Mouse (Mus musculus): ENCODE measurements around the gene Slc39a11. TPM values are rescaled to one million over a fixed set of nuclear protein-coding genes. Genes with fewer than 3 reads are reported as not detected.

Slc39a11 gene
- polyA plus RNA-seq, 1 experiment = 32.4 TPM

DNA sequence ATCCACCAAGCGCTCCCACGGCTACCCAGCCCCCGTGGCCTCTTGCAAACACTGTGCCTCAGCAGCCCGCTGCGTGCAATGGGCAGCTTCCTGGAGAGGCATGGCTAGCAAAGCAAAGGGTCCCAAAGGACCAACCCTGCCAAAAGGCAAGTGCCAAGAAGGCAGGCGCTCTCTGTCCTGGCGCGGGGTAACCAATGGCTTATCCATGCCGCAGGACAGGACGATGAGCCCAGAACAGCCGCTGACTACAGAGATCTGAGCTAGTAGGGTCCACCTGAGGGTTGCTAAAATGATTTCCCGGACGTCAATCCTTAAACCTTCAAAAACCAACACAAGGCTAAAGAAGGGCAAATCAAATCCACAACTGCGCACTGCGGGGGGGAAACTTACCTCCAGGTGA, 449.0 kb downstream of the Slc39a11 start:
- Histone ChIP-seq H3K4me3 (ENCODE audit: low read depth, low read length) (peak overlapping the region; percentile 70), H3K27ac (ENCODE audit: insufficient read depth, low read depth, low read length) (no peak overlapping the region), H3K4me1 (ENCODE audit: control insufficient read depth, insufficient read depth, insufficient read length, low read length) (peaks cover 12% of the 10 kb centered on the region), H3K36me3 (ENCODE audit: control insufficient read depth, insufficient read depth, low read length) (no peaks in the 10 kb centered on the region), H3K27me3 (ENCODE audit: control insufficient read depth, insufficient read depth, low read length) (no peaks in the 10 kb centered on the region)
- 10% methylated on average over 15 of the region's 15 CpGs for WGBS
- no peak for TF ChIP-seq POLR2A (IDR thresholded peaks at IDR 0.05; ENCODE audit: low read depth, low read length)
- TF ChIP-seq CTCF (IDR thresholded peaks at IDR 0.05; ENCODE audit: extremely low read depth, insufficient read length, insufficient replicate concordance, low read depth, low read length) = no peak

DNA sequence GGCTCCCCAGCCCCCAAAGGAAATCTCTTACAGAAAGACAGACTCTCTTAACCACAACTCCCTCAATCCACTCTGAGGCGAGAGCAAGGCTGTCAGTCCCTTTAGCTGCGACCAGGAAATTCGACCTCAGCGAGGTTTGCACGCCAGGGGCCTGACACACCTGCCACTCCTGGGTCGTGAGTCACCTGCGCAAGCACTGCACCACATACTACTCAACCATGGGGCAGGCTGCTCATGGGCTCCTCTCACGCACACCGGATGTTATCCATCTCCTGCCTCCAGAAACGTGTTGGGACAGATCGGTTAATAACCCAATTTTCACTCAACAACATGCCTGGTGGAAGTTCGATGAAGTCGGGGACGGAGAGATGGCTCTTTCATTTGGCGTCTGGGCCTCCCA, 451.3 kb downstream of the Slc39a11 start:
- peaks cover 12% of the 10 kb centered on the region for H3K4me1 ChIP-seq (ENCODE audit: control insufficient read depth, insufficient read depth, insufficient read length, low read length)
- H3K27ac ChIP-seq (ENCODE audit: insufficient read depth, low read depth, low read length) = peak overlapping the region; percentile 14; the same call in 1 of the 2 replicates
- TF ChIP-seq POLR2A (IDR thresholded peaks at IDR 0.05; ENCODE audit: low read depth, low read length) (0 out of 2 replicates have a peak, but pooled peaks have one; percentile 24), CTCF (IDR thresholded peaks at IDR 0.05; ENCODE audit: extremely low read depth, insufficient read length, insufficient replicate concordance, low read depth, low read length) (no peak)
- H3K36me3 ChIP-seq (ENCODE audit: control insufficient read depth, insufficient read depth, low read length) = no peaks in the 10 kb centered on the region
- no peaks in the 10 kb centered on the region for H3K27me3 ChIP-seq (ENCODE audit: control insufficient read depth, insufficient read depth, low read length)
- 31% methylated on average over 15 of the region's 15 CpGs for WGBS
- peak overlapping the region; percentile 21 for H3K4me3 ChIP-seq (ENCODE audit: low read depth, low read length)

DNA sequence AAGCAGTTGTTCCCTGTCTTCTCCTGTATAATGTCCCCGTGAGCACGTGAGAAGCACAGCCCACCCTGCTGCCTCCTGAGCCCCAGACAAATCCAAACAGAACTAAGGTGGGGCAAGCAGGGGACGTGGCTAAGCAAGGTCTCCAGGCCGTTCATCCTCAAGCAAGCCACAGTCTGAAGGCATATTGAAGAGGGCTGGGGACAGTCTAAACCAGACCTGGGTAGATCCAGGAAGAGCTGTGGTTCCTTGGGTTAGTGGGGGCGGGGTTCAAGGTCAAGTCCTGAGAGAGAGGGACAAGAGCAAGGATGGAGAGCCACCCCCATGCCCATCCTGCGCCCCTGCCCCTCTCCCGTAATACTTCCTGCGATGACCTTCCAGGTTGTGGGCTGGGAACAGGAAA, 452.3 kb downstream of the Slc39a11 start:
- no peak overlapping the region for H3K4me3 ChIP-seq (ENCODE audit: low read depth, low read length)
- TF ChIP-seq CTCF (IDR thresholded peaks at IDR 0.05; ENCODE audit: extremely low read depth, insufficient read length, insufficient replicate concordance, low read depth, low read length) = no peak
- H3K36me3 ChIP-seq (ENCODE audit: control insufficient read depth, insufficient read depth, low read length) = no peaks in the 10 kb centered on the region
- no peaks in the 10 kb centered on the region for H3K27me3 ChIP-seq (ENCODE audit: control insufficient read depth, insufficient read depth, low read length)
- H3K27ac ChIP-seq (ENCODE audit: insufficient read depth, low read depth, low read length) = no peak overlapping the region
- WGBS = 68% methylated on average over 8 of the region's 8 CpGs
- H3K4me1 ChIP-seq (ENCODE audit: control insufficient read depth, insufficient read depth, insufficient read length, low read length) = peaks cover 14% of the 10 kb centered on the region

DNA sequence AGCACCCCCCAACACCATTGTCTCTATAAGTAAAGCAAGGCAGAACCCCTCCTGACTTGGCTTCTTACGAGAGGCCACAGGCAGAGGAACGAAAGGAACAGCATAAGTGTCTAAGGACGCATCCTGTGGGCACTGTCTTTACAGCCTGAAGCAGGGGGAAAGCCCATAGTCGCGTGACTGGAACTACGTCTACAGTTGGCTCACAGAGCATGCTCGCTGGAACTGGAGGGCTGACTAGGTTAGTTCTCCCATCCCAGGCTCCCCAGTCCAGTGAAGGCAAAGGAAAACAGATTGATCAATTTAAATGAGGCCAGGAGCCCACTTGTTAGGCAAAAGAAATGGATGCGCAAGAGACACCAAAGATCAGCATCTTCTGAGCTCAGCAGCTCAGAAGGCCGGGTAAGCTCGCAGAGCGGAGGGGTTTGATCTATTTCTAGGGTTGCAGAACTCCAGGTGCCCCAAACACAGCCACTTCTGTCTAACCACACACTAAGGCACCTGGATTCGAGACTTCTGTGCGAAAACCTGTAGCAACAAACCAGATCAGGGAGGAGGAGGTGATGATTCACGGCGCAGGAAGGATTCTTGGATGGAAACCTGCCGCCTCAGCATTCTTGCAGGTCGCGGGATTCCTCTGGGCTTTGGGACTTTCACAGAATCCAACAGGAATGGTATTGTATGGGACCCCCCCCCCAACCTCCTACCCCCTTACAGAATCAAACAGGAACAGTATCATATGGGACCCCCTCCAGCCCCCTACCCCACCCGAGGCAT, 453.5 kb downstream of the Slc39a11 start:
- no peak overlapping the region for H3K27ac ChIP-seq (ENCODE audit: insufficient read depth, low read depth, low read length)
- TF ChIP-seq CTCF (IDR thresholded peaks at IDR 0.05; ENCODE audit: extremely low read depth, insufficient read length, insufficient replicate concordance, low read depth, low read length) (no peak), POLR2A (IDR thresholded peaks at IDR 0.05; ENCODE audit: low read depth, low read length) (no peak)
- peaks cover 15% of the 10 kb centered on the region for H3K4me1 ChIP-seq (ENCODE audit: control insufficient read depth, insufficient read depth, insufficient read length, low read length)
- no peak overlapping the region for H3K4me3 ChIP-seq (ENCODE audit: low read depth, low read length)
- WGBS = 91% methylated on average over 19 of the region's 19 CpGs
- H3K27me3 ChIP-seq (ENCODE audit: control insufficient read depth, insufficient read depth, low read length) = no peaks in the 10 kb centered on the region
- no peaks in the 10 kb centered on the region for H3K36me3 ChIP-seq (ENCODE audit: control insufficient read depth, insufficient read depth, low read length)

Other genes with a start within 250 kb of the Slc39a11 start
- 0.23 and 2.2 TPM in 2 replicates for gene Sstr2, start 30.7 kb downstream of the Slc39a11 start, polyA plus RNA-seq (2012; rRNA removed)
- gene Cog1, start 910 bp downstream of the Slc39a11 start, polyA plus RNA-seq (2012; rRNA removed) = 30.2 and 50.2 TPM in 2 replicates
- gene Fam104a, start 34.1 kb upstream of the Slc39a11 start, polyA plus RNA-seq (2012; rRNA removed) = 19.1 and 33.4 TPM in 2 replicates
- 2.6 and 3.1 TPM in 2 replicates for gene D11Wsu47e, start 34.3 kb upstream of the Slc39a11 start, polyA plus RNA-seq (2012; rRNA removed)
- not detected in 2 replicates for gene Cpsf4l, start 59.9 kb upstream of the Slc39a11 start, polyA plus RNA-seq (2012; rRNA removed)
- 22.9 and 41.4 TPM in 2 replicates for gene Cdc42ep4, start 101.8 kb upstream of the Slc39a11 start, polyA plus RNA-seq (2012; rRNA removed)

Data from small intestine, adult 2 months (tissue).